Mouse (Mus musculus): ENCODE results near the gene Slc25a39. TPM values are rescaled to one million over a fixed set of nuclear protein-coding genes. Genes with fewer than 3 reads are reported as not detected.
"Not testable (repeated sequence)": the region's sequence is repeated elsewhere in the genome, so short reads cannot be mapped to it uniquely, and the experiment has no call there.

The Slc25a39 gene
- polyA plus RNA-seq, 1 experiment, result 207 TPM

- 1% methylated on average over 33 of the region's 34 CpGs for WGBS
- no peak within 1 kb of the TSS for H3K4me3 ChIP-seq (replicated peaks; ENCODE audit: control insufficient read depth, low read depth, low read length)
- TF ChIP-seq POLR2A (IDR thresholded peaks at IDR 0.05; ENCODE audit: borderline replicate concordance, control insufficient read depth, low read depth, low read length) (no peak), CTCF (IDR thresholded peaks at IDR 0.05; ENCODE audit: control insufficient read depth, insufficient read depth, low read length) (no peak)
- H3K27ac ChIP-seq (ENCODE audit: control insufficient read depth, insufficient read depth, low read depth, low read length, poor library complexity), result no peak within 1 kb of the TSS
- H3K4me1 ChIP-seq (ENCODE audit: control insufficient read depth, insufficient read depth, low read length), result peaks cover 2% of the 10 kb centered on the region
These were observed 14.5 kb downstream of the Slc25a39 start, which contains the start of gene Rundc3a for GRCm38 (mm10) chr11:102393238-102393634. Gene Rundc3a (plus strand): TSS chr11:102393403.

DNA sequence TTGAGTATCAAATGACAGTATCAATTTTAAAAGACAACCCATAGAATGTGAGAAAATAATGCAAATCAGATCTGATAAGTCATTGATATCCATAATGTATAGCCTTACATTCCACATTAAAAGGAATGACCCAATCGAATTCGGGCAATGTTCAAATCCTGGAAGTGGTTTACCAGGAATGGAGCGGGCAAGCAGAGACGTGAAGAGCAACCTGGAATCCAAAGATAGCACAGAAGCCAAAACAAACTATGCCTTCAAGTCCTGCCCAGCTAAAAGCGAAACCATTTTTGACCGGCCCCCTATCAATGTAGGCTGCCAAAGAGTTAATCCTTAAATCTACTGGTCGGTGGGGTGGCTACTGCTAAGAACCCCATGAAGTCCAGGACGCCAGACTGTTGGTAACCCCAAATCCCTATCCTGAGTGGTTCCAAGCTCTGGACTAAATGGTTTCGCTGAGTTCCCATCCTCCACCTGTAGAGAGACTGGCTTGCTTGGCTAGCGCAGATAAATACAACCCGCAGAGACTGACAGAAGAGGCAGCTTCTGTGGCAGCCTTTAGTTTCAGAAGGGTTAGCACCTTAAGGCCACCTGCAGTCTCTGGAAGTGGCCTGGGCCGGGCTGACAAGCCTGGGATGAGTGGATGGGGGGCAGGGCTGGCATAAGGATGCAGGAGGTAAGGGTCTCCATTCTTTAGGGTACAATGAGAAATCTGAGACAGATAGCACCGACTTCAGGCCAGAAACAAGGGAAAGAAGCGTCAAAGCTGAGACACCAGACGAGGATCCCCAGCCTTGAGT, 15.1 kb downstream of the Slc25a39 start:
- H3K4me3 ChIP-seq (replicated peaks; ENCODE audit: control insufficient read depth, low read depth, low read length), result no peak overlapping the region
- 18% methylated on average over 15 of the region's 15 CpGs for WGBS
- H3K27ac ChIP-seq (ENCODE audit: control insufficient read depth, insufficient read depth, low read depth, low read length, poor library complexity), result no peak overlapping the region
- peaks cover 2% of the 10 kb centered on the region for H3K4me1 ChIP-seq (ENCODE audit: control insufficient read depth, insufficient read depth, low read length)
- TF ChIP-seq POLR2A (IDR thresholded peaks at IDR 0.05; ENCODE audit: borderline replicate concordance, control insufficient read depth, low read depth, low read length) (no peak), CTCF (IDR thresholded peaks at IDR 0.05; ENCODE audit: control insufficient read depth, insufficient read depth, low read length) (no peak)

DNA sequence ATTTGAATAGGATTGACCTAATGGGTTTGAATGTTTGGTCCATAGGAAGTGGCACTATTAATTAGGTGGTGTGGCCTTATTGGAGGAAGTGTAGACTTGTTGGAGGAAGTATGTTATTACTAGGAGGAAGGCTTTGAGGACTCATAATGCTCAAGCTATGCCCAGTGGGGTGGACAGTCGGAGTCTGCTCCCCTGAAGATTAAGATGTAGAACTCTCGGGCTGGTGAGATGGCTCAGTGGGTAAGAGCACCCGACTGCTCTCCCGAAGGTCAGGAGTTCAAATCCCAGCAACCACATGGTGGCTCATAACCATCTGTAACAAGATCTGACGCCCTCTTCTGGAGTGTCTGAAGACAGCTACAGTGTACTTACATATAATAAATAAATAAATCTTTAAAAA, 18.3 kb downstream of the Slc25a39 start:
- WGBS, result 79% methylated on average over 4 of the region's 5 CpGs
- not testable (repeated sequence) for H3K4me1 ChIP-seq (ENCODE audit: control insufficient read depth, insufficient read depth, low read length); H3K4me3 ChIP-seq (replicated peaks; ENCODE audit: control insufficient read depth, low read depth, low read length); H3K27ac ChIP-seq (ENCODE audit: control insufficient read depth, insufficient read depth, low read depth, low read length, poor library complexity)

DNA sequence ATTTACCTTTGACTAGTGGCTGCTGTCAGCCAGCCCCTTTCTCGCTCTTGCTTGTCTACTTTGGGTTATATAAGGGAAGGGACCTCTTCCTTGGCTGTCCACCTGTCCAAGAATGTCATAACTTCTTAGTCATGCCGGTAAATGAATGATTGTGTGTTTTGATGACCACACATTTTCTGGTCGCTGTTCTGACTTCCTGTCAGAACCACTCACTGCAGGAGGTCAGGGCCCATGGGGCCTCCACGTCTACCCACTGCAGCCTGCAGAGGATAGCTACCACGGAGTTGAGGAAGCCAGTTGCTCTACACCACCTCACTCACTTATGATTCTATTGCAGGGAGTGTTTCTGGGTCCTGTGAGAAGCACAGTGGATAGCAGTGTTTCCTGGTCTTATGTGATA, 21.6 kb downstream of the Slc25a39 start:
- Histone ChIP-seq H3K27ac (ENCODE audit: control insufficient read depth, insufficient read depth, low read depth, low read length, poor library complexity) (no peak overlapping the region), H3K4me3 (replicated peaks; ENCODE audit: control insufficient read depth, low read depth, low read length) (no peak overlapping the region), H3K4me1 (ENCODE audit: control insufficient read depth, insufficient read depth, low read length) (no peaks in the 10 kb centered on the region)
- 15% methylated on average over 5 of the region's 5 CpGs for WGBS
- TF ChIP-seq POLR2A (IDR thresholded peaks at IDR 0.05; ENCODE audit: borderline replicate concordance, control insufficient read depth, low read depth, low read length) (no peak), CTCF (IDR thresholded peaks at IDR 0.05; ENCODE audit: control insufficient read depth, insufficient read depth, low read length) (no peak)

- H3K4me1 ChIP-seq (ENCODE audit: control insufficient read depth, insufficient read depth, low read length), result no peaks in the 10 kb centered on the region
These were observed 22.7 kb downstream of the Slc25a39 start for GRCm38 (mm10) chr11:102385075-102385474.

GRCm38 (mm10) chr11:102384418-102384817, 23.3 kb downstream of the Slc25a39 start:
- TF ChIP-seq POLR2A (IDR thresholded peaks at IDR 0.05; ENCODE audit: borderline replicate concordance, control insufficient read depth, low read depth, low read length) (no peak), CTCF (IDR thresholded peaks at IDR 0.05; ENCODE audit: control insufficient read depth, insufficient read depth, low read length) (no peak)
- Histone ChIP-seq H3K4me3 (replicated peaks; ENCODE audit: control insufficient read depth, low read depth, low read length) (no peak overlapping the region), H3K27ac (ENCODE audit: control insufficient read depth, insufficient read depth, low read depth, low read length, poor library complexity) (no peak overlapping the region), H3K4me1 (ENCODE audit: control insufficient read depth, insufficient read depth, low read length) (no peaks in the 10 kb centered on the region)
- WGBS, result 54% methylated on average over 2 of the region's 2 CpGs

More at GRCm38 (mm10) chr11:102385075-102385474, 22.7 kb downstream of the Slc25a39 start:
- Histone ChIP-seq H3K27ac (ENCODE audit: control insufficient read depth, insufficient read depth, low read depth, low read length, poor library complexity) (no peak overlapping the region), H3K4me3 (replicated peaks; ENCODE audit: control insufficient read depth, low read depth, low read length) (no peak overlapping the region)
- TF ChIP-seq POLR2A (IDR thresholded peaks at IDR 0.05; ENCODE audit: borderline replicate concordance, control insufficient read depth, low read depth, low read length) (no peak), CTCF (IDR thresholded peaks at IDR 0.05; ENCODE audit: control insufficient read depth, insufficient read depth, low read length) (no peak)
- WGBS, result 34% methylated on average over 3 of the region's 4 CpGs

GRCm38 (mm10) chr11:102383365-102384136, 24.2 kb downstream of the Slc25a39 start:
- Histone ChIP-seq H3K4me3 (replicated peaks; ENCODE audit: control insufficient read depth, low read depth, low read length) (no peak overlapping the region), H3K27ac (ENCODE audit: control insufficient read depth, insufficient read depth, low read depth, low read length, poor library complexity) (no peak overlapping the region), H3K4me1 (ENCODE audit: control insufficient read depth, insufficient read depth, low read length) (no peaks in the 10 kb centered on the region)
- TF ChIP-seq POLR2A (IDR thresholded peaks at IDR 0.05; ENCODE audit: borderline replicate concordance, control insufficient read depth, low read depth, low read length) (no peak), CTCF (IDR thresholded peaks at IDR 0.05; ENCODE audit: control insufficient read depth, insufficient read depth, low read length) (no peak)
- WGBS, result 65% methylated on average over 1 of the region's 1 CpGs

- H3K27ac ChIP-seq (ENCODE audit: control insufficient read depth, insufficient read depth, low read depth, low read length, poor library complexity), result no peak overlapping the region
- TF ChIP-seq CTCF (IDR thresholded peaks at IDR 0.05; ENCODE audit: control insufficient read depth, insufficient read depth, low read length) (no peak), POLR2A (IDR thresholded peaks at IDR 0.05; ENCODE audit: borderline replicate concordance, control insufficient read depth, low read depth, low read length) (no peak)
- 47% methylated on average over 3 of the region's 3 CpGs for WGBS
- no peaks in the 10 kb centered on the region for H3K4me1 ChIP-seq (ENCODE audit: control insufficient read depth, insufficient read depth, low read length)
- H3K4me3 ChIP-seq (replicated peaks; ENCODE audit: control insufficient read depth, low read depth, low read length), result no peak overlapping the region
These were observed 25.0 kb downstream of the Slc25a39 start for GRCm38 (mm10) chr11:102382794-102383193.
